In the genomic region with DNA sequence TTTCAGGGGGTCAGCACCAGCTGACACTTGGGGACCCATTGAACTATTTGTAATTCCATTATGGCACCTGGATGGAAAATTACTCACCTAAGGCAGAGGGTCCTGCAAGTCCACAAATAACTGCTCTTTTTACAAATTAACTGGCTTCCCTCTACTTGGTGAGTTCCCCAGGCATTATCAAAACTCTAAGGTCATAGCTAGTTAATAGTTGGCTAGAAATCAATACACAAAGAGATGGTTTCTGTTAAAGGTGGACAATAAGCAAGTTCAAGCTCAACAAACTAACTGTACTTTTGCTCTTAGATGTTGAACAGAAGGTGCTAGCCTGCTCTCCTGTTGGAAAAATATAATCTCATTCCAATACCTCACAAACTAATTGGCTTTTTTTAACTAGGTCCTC, we compare ENCODE assay signal across 13 mouse cellular contexts.
"Had no signal": no experiment of that assay in that cellular context is flagged by ENCODE, and none has a peak within 500 bp of the region (broad histone marks: within the 10 kb centered on the region; RNA-seq: fewer than 3 reads in every experiment).

No protein-coding gene starts in this region.

- ATAC-seq: hindbrain, postnatal 0 days; midbrain, embryonic 16.5 days had no signal

- H3K9ac ChIP-seq: hindbrain, embryonic 13.5 days; limb, embryonic 15.5 days; lung, embryonic 15.5 days; midbrain, embryonic 12.5 days; neural tube, embryonic 13.5 days had no signal

- H3K4me2 ChIP-seq: hindbrain, embryonic 13.5 days; limb, embryonic 15.5 days; lung, embryonic 15.5 days; midbrain, embryonic 12.5 days; neural tube, embryonic 13.5 days had no signal

- H3K4me3 ChIP-seq: hindbrain, embryonic 13.5 days; limb, embryonic 15.5 days; lung, embryonic 15.5 days; midbrain, embryonic 12.5 days; neural tube, embryonic 13.5 days had no signal

- H3K36me3 ChIP-seq: hindbrain, embryonic 13.5 days; limb, embryonic 15.5 days; lung, embryonic 15.5 days; midbrain, embryonic 12.5 days; neural tube, embryonic 13.5 days had no signal

- H3K27me3 ChIP-seq: hindbrain, embryonic 13.5 days; limb, embryonic 15.5 days; lung, embryonic 15.5 days; midbrain, embryonic 12.5 days; neural tube, embryonic 13.5 days had no signal

- H3K9me3 ChIP-seq: hindbrain, embryonic 13.5 days; limb, embryonic 15.5 days; lung, embryonic 15.5 days; midbrain, embryonic 12.5 days; neural tube, embryonic 13.5 days had no signal

- H3K4me1 ChIP-seq: hindbrain, embryonic 13.5 days; limb, embryonic 15.5 days; lung, embryonic 15.5 days; midbrain, embryonic 12.5 days; neural tube, embryonic 13.5 days had no signal

- H3K27ac ChIP-seq: hindbrain, embryonic 13.5 days; hindbrain, postnatal 0 days; limb, embryonic 15.5 days; lung, embryonic 15.5 days; macrophage; midbrain, embryonic 12.5 days; neural tube, embryonic 13.5 days had no signal

- DNase-seq: layer of hippocampus, adult 9-11 months; layer of hippocampus, postnatal 36 days; lung, postnatal 14 days; right cerebral cortex, postnatal 14 days; thymus, adult 18-20 months had no signal
